Mouse (Mus musculus) bone marrow, adult 2 months (tissue): ENCODE measurements around the gene Gm11733. TPM values are rescaled to one million over a fixed set of nuclear protein-coding genes. Genes with fewer than 3 reads are reported as not detected.

ENCODE experiments used
- H3K27ac ChIP-seq: fragments of 200-500 bp; 2 replicates; pipeline ENCODE4 v1.5.1; 2012; ENCODE audit warnings: low read depth, mild to moderate bottlenecking, control low read depth, inconsistent platforms, low read length; ENCODE audit not compliant: control insufficient read depth, poor library complexity, insufficient read depth
- H3K4me1 ChIP-seq: fragments of 200-500 bp; 2 replicates; pipeline ENCODE4 v1.6.1; 2011; ENCODE audit warnings: low read length; ENCODE audit not compliant: control insufficient read depth, insufficient read depth
- H3K4me3 ChIP-seq: fragments of 200-500 bp; replicated peaks from 2 replicates; pipeline ENCODE3; 2011; ENCODE audit warnings: mild to moderate bottlenecking, low read depth, low read length, control low read depth; ENCODE audit not compliant: control insufficient read depth
- CTCF ChIP-seq: fragments of 200-500 bp; IDR thresholded peaks from 2 replicates; pipeline ENCODE4 v1.5.1; 2011; ENCODE audit warnings: low read length, control low read depth; ENCODE audit not compliant: control insufficient read depth, insufficient read depth
- POLR2A ChIP-seq: fragments of 200-500 bp; IDR thresholded peaks from 2 replicates; pipeline ENCODE4 v1.6.1; 2011; ENCODE audit warnings: low read depth, mild to moderate bottlenecking, control low read depth, low read length, borderline replicate concordance; ENCODE audit not compliant: control insufficient read depth
- WGBS: fragments of 180-500 bp; shearing (Covaris S2); methylation state at CpG from one replicate; pipeline ENCODE4 v1.1.7; 2018; 5-methylcytosine and 5-hydroxymethylcytosine counted together
- polyA plus RNA-seq: library from polyadenylated mRNA; stranded (reverse); fragments of >200 nt; gene quantifications from 2 replicates; pipeline ENCODE4 v1.2.4, GENCODE M21; 2011; ENCODE audit warnings: low replicate concordance; ENCODE audit not compliant: missing spikeins, insufficient read depth, insufficient read length

The Gm11733 gene
- polyA plus RNA-seq, 1 experiment = not detected

GRCm38 (mm10) chr11:117471625-117472283, 12.4 kb upstream of the Gm11733 start:
- Histone ChIP-seq H3K4me3 (no peak overlapping the region), H3K27ac (no peak overlapping the region), H3K4me1 (no peaks in the 10 kb centered on the region)
- WGBS = 82% methylated on average over 14 of the region's 14 CpGs
- TF ChIP-seq POLR2A (no peak), CTCF (no peak)

GRCm38 (mm10) chr11:117472885-117473284, 11.3 kb upstream of the Gm11733 start:
- TF ChIP-seq POLR2A (no peak), CTCF (no peak)

DNA sequence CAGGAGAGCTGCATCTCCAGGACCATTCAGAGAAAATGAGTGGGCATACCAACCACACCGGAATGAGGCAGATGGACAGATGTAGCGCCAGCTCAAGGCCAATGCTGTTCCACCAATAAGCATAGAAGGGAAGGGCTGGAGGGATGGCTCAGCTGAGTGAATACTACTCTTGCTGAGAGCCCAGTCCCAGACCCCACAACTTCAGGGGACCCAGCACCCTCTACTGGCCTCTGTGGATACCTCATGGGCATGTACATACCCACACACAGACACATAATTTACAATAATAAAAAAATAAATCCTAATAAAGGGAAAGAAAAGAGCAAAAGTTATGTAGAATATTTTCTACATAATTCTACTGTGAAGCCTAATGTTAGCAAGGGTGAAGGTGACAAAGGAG, 9.0 kb upstream of the Gm11733 start:
- TF ChIP-seq CTCF = no peak
- TF ChIP-seq POLR2A = no peak
- Histone ChIP-seq H3K4me3 (no peak overlapping the region), H3K4me1 (no peaks in the 10 kb centered on the region), H3K27ac (no peak overlapping the region)
- 97% methylated on average over 2 of the region's 2 CpGs for WGBS

More at GRCm38 (mm10) chr11:117472885-117473284, 11.3 kb upstream of the Gm11733 start:
- no peaks in the 10 kb centered on the region for H3K4me1 ChIP-seq
- 83% methylated on average over 8 of the region's 8 CpGs for WGBS
- H3K4me3 ChIP-seq = no peak overlapping the region
- no peak overlapping the region for H3K27ac ChIP-seq

- TF ChIP-seq POLR2A (no peak), CTCF (no peak)
- H3K4me1 ChIP-seq = no peaks in the 10 kb centered on the region
- H3K27ac ChIP-seq = no peak overlapping the region
- 25% methylated on average over 10 of the region's 10 CpGs for WGBS
- no peak overlapping the region for H3K4me3 ChIP-seq
These were observed 8.5 kb upstream of the Gm11733 start for GRCm38 (mm10) chr11:117475669-117476068.

- TF ChIP-seq CTCF = no peak
- no peak for TF ChIP-seq POLR2A
- Histone ChIP-seq H3K27ac (no peak overlapping the region), H3K4me3 (no peak overlapping the region), H3K4me1 (no peaks in the 10 kb centered on the region)
- WGBS = 38% methylated on average over 5 of the region's 5 CpGs
These were observed 7.5 kb upstream of the Gm11733 start for GRCm38 (mm10) chr11:117476554-117477107.

DNA sequence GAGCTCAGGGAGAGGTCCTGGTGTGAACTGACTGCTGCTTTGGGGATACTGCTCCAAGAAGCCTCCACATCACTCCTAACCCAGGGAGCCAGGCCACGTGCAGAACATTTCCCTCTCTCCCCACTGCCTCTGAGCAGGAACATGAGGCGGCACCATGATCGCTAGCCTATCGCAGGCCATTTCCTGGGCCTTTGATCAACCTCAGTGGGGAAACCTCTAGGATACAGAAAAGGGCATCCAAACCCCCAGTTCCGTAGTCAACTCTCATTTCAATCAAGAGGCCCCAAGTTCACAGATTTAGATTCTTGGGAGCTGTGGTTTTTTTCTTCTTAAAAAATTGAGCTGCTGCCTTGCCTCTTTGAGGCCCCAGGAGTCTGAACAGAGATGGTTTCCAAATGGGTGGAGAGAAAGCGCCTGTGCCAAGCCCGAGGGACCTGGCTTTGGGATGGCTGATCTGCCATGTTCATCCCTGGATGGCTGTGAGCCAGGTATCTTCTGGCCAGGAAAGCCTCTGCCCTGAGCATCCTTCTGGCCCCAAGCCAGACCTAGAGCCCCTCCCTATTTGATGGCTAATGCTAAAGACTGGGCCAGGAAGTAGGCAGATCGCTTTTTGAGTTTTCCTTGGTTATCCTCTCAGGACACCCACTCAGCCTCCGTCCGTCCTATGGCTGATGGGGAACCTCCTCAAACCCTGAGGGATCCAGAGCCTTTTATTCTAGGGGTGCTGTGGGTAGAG, 5.7 kb upstream of the Gm11733 start:
- WGBS = 78% methylated on average over 10 of the region's 10 CpGs
- TF ChIP-seq POLR2A = no peak
- TF ChIP-seq CTCF = no peak
- H3K4me1 ChIP-seq = no peaks in the 10 kb centered on the region
- no peak overlapping the region for H3K4me3 ChIP-seq
- no peak overlapping the region for H3K27ac ChIP-seq

- TF ChIP-seq POLR2A (no peak), CTCF (no peak)
- no peak overlapping the region for H3K27ac ChIP-seq
- H3K4me1 ChIP-seq = no peaks in the 10 kb centered on the region
- no peak overlapping the region for H3K4me3 ChIP-seq
- WGBS = 49% methylated on average over 13 of the region's 13 CpGs
These were observed 5.0 kb upstream of the Gm11733 start for GRCm38 (mm10) chr11:117479007-117479719.

- H3K27ac ChIP-seq = no peak overlapping the region
- H3K4me1 ChIP-seq = no peaks in the 10 kb centered on the region
- TF ChIP-seq POLR2A (no peak), CTCF (no peak)
- no peak overlapping the region for H3K4me3 ChIP-seq
- 65% methylated on average over 12 of the region's 12 CpGs for WGBS
These were observed 4.4 kb upstream of the Gm11733 start for GRCm38 (mm10) chr11:117479746-117480145.
